Mouse (Mus musculus): ENCODE data around the gene Tmem8b. TPM values are rescaled to one million over a fixed set of nuclear protein-coding genes. Genes with fewer than 3 reads are reported as not detected.

Tmem8b gene
- polyA plus RNA-seq, 1 experiment from 2014 or later = 3.3 TPM

DNA sequence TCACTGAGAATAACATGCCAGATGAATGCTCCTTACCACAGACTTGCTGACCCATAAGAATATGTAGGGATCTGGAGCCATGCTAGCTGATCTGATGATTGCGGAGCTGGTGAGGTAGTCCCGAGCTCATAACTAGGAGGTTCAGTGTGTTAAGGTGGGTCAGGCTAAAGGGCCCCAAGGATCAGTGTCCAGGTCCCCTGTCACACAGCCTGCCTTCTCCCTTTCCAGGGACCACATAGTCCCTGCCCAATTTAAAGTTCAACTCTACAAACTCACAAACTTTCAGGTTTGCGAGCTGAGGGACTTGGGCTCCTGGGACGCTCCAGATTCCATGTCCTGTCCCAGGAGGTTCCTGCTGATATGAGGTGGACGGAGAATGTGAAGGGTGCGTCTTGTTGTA, 31.9 kb downstream of the Tmem8b start, which contains the start of gene Olfr70:
Gene Olfr70, minus strand, starts transcription at position 101 of the 400 bp plus-strand sequence.
- H3K36me3 ChIP-seq = no peaks in the 10 kb centered on the region
- no peak within 1 kb of the TSS for H3K4me2 ChIP-seq (replicated peaks)
- H3K27ac ChIP-seq = no peak within 1 kb of the TSS
- no peaks in the 10 kb centered on the region for H3K4me1 ChIP-seq (replicated peaks)
- H3K4me3 ChIP-seq (replicated peaks) = no peak within 1 kb of the TSS
- 77% methylated on average over 6 of the region's 6 CpGs for WGBS
- H3K27me3 ChIP-seq (replicated peaks) = no peaks in the 10 kb centered on the region
- no peak for ATAC-seq
- no peak within 1 kb of the TSS for H3K9ac ChIP-seq
- no peaks in the 10 kb centered on the region for H3K9me3 ChIP-seq

DNA sequence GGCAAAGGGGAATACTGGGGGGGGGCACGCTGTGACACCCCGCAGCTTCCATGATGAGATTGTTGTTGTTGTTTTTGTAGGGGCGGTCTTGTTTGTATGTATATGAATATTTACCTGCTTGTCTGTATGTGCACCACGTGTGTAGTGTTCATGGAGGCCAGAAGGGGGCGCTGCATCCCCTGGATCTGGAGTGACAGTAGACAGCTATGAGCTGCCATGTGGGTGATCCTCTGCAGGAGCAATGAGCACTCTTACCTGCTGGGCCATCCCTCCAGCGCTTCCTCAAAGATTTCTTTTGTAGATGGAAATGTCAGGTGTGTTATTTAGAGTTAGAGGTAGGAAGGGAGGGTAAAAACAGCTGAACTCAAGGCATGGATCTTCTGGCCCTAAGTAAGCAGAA, 34.7 kb downstream of the Tmem8b start:
- Histone ChIP-seq H3K4me1 (replicated peaks) (no peaks in the 10 kb centered on the region), H3K9ac (no peak overlapping the region), H3K9me3 (no peaks in the 10 kb centered on the region), H3K4me2 (replicated peaks) (no peak overlapping the region), H3K4me3 (replicated peaks) (no peak overlapping the region), H3K27ac (no peak overlapping the region), H3K27me3 (replicated peaks) (no peaks in the 10 kb centered on the region), H3K36me3 (no peaks in the 10 kb centered on the region)
- ATAC-seq = no peak
- WGBS = 75% methylated on average over 6 of the region's 6 CpGs

DNA sequence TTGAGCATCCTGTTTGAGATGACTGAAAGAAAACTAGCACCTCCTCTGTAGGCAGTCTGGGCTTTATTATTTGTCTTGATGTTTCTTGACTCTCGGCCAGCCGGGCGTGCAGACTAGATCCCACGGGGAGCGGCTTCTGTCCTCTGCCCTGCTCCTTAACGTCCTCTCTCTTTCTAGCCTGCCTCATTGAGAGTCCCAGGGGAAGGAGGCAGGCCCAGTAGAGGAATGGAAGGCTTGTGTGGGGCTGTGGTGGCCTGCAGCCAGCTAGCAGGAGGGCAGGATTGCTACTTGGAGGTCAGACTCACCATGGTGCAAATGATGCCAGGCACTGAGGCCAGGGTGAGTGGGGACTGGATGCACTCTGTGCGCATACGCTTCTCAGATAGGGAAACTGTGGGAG, 35.1 kb downstream of the Tmem8b start:
- Histone ChIP-seq H3K9ac (no peak overlapping the region), H3K4me3 (replicated peaks) (no peak overlapping the region), H3K4me1 (replicated peaks) (no peaks in the 10 kb centered on the region), H3K36me3 (no peaks in the 10 kb centered on the region), H3K27me3 (replicated peaks) (no peaks in the 10 kb centered on the region), H3K27ac (no peak overlapping the region), H3K4me2 (replicated peaks) (no peak overlapping the region), H3K9me3 (no peaks in the 10 kb centered on the region)
- ATAC-seq = no peak
- 77% methylated on average over 8 of the region's 8 CpGs for WGBS

DNA sequence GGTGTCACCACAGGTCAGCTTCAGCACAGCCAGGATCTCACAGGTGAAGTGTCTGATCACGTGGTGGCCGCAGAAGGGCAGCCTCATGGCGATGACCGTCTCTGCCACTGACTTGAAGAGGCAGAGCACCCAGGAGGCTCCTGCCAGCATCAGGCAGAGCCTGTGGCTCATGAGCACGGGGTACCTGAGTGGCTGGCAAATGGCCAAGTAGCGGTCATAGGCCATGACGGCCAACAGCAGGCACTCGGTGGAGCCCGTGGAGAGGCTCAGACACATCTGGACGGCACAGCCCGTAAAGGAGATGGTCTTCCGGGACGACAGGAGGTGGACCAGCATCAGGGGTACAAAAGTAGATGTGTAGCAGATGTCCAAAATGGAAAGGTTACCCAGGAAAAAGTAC, 37.2 kb downstream of the Tmem8b start:
- no peaks in the 10 kb centered on the region for H3K4me1 ChIP-seq (replicated peaks)
- ATAC-seq = no peak
- H3K9me3 ChIP-seq = no peaks in the 10 kb centered on the region
- no peaks in the 10 kb centered on the region for H3K27me3 ChIP-seq (replicated peaks)
- H3K4me3 ChIP-seq (replicated peaks) = no peak overlapping the region
- H3K4me2 ChIP-seq (replicated peaks) = no peak overlapping the region
- no peak overlapping the region for H3K27ac ChIP-seq
- H3K9ac ChIP-seq = no peak overlapping the region
- H3K36me3 ChIP-seq = no peaks in the 10 kb centered on the region
- WGBS = 78% methylated on average over 13 of the region's 13 CpGs

DNA sequence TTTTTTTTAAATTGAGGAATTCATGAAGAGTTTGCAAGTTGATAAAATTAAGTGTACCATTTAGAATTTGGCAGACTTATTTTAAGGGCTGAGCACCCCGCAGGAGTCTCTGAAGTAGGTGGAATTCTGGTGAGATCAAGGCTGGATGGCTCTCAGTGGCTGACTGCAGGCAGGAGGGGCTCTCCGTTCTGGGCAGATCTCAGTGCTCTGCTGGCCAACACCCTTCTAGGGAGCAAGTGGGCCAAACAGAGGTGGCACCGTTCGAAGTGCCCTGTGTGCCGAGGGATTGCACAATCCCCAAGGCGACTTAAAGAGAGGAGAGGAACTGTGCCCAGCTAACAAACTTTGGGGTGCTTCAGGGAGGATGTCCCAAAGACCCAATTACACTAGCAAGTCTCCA, 41.1 kb downstream of the Tmem8b start, which contains the start of gene Olfr71:
Gene Olfr71, minus strand, starts transcription at position 387 of the 400 bp plus-strand sequence.
- Histone ChIP-seq H3K9ac (no peak within 1 kb of the TSS), H3K27ac (no peak within 1 kb of the TSS), H3K9me3 (no peaks in the 10 kb centered on the region), H3K27me3 (replicated peaks) (no peaks in the 10 kb centered on the region), H3K4me3 (replicated peaks) (no peak within 1 kb of the TSS), H3K4me2 (replicated peaks) (no peak within 1 kb of the TSS), H3K36me3 (no peaks in the 10 kb centered on the region), H3K4me1 (replicated peaks) (no peaks in the 10 kb centered on the region)
- WGBS = 74% methylated on average over 6 of the region's 6 CpGs
- ATAC-seq = no peak

DNA sequence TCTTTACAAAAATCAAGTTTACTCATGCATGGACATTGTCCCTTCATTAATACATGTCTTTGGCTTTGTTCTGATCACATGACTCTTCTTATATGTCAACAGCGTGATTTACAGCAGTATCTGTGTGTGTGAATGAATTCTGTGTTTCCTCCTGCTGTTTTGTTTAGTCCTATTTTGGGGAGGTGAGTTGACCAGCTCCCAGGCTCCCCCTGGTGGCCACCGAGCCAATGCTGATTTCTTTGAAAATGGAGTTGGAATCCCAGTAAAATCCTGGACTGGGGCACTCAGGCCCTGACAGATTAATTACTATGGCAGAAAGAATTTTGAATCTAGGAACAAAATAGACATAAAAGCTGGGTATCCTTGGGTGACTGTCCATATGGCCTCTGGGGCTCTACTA, 43.0 kb downstream of the Tmem8b start:
- H3K4me2 ChIP-seq (replicated peaks) = no peak overlapping the region
- H3K4me3 ChIP-seq (replicated peaks) = no peak overlapping the region
- 2% methylated on average over 2 of the region's 2 CpGs for WGBS
- no peak overlapping the region for H3K27ac ChIP-seq
- H3K9ac ChIP-seq = no peak overlapping the region
- ATAC-seq = no peak
- H3K27me3 ChIP-seq (replicated peaks) = no peaks in the 10 kb centered on the region
- no peaks in the 10 kb centered on the region for H3K9me3 ChIP-seq
- H3K36me3 ChIP-seq = no peaks in the 10 kb centered on the region
- no peaks in the 10 kb centered on the region for H3K4me1 ChIP-seq (replicated peaks)

DNA sequence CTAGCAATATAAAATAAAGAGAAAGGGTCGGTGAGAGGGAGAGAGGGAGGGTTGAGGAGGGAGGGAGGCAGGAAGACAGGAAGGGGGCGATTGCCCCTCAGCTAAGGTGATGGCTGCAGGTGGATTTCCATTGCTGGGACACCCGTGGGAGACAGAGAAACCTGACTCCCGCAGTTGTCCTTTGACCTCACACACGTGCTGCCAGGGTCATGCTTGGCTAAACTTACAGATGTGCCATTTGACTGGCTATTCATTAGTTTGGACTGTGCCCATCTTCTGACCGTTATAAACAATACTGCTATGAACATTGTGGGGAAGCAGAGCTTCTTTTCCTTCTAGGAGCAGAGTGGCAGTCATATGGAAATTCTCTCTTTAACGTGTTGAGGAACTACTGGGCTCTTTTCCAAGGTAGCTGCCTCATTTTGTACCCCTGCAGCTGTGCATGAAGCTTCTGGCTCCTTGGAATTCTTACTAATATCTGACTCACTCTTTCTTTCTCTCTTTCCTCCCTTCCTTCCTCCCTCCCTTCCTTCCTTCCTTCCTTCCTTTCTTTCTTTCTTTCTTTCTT, 45.0 kb downstream of the Tmem8b start:
- no peaks in the 10 kb centered on the region for H3K4me1 ChIP-seq (replicated peaks)
- H3K27ac ChIP-seq = no peak overlapping the region
- no peaks in the 10 kb centered on the region for H3K36me3 ChIP-seq
- H3K9ac ChIP-seq = no peak overlapping the region
- no peak overlapping the region for H3K4me3 ChIP-seq (replicated peaks)
- no peaks in the 10 kb centered on the region for H3K9me3 ChIP-seq
- H3K4me2 ChIP-seq (replicated peaks) = no peak overlapping the region
- H3K27me3 ChIP-seq (replicated peaks) = no peaks in the 10 kb centered on the region
- no peak for ATAC-seq
- 33% methylated on average over 7 of the region's 7 CpGs for WGBS

DNA sequence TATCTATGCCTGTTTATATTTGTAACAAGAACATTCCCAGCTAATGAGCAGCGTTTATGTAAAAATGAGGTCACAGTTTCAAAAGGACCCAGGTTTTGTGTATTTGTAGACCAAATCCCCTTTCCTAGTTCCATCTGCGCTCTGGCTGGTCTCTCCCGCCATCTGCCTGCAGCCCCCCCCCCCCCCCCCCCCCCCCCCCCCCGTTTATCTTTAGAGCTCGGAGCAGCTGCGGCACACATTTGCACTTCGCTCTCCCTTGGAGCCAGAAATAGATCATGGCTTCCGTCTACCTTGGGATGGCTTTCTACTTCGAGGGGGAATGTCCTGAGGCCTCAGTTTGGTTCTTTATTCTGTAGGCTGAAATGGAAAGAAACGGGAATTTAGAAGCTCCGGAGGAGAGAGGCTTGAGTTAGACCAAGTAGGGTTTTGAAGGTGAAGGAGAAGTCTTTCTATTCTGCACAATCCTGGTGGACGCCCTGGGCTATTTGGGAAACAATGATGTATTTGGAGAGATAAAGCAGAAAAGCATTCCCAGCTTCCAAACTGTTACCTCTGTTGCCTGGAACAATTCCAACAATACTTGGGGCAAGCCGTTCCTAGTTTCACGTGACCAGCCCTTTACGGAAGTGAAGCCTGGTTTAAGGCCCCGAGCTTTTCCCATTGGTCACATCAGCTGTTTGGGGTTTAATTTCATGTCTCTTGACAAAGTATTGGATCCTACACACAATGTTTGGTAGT, 51.9 kb downstream of the Tmem8b start:
- H3K9ac ChIP-seq = no peak overlapping the region
- no peaks in the 10 kb centered on the region for H3K36me3 ChIP-seq
- ATAC-seq = no peak; the same call in 1 of the 2 replicates
- WGBS = 50% methylated on average over 12 of the region's 16 CpGs
- H3K27ac ChIP-seq = no peak overlapping the region
- no peaks in the 10 kb centered on the region for H3K4me1 ChIP-seq (replicated peaks)
- no peaks in the 10 kb centered on the region for H3K9me3 ChIP-seq
- H3K27me3 ChIP-seq (replicated peaks) = no peaks in the 10 kb centered on the region
- no peak overlapping the region for H3K4me3 ChIP-seq (replicated peaks)
- no peak overlapping the region for H3K4me2 ChIP-seq (replicated peaks)

DNA sequence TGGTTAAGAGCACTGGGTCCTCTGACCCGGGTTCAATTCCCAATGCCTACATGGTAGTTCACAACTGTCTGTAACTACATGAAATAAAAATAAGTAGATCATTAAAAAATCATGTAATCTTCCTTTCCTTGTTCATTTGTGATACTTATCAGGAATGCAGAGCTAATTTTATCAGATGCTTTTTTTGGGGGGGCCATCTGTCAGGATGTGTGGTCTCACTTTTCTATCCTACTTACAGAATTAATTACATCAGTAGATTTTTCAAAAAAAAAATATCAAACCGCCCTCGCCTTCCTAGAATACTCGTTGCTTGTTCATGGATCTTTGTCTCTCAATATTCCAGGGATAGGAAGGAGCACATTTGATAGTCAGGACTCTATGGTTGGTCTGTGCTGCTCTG, 53.4 kb downstream of the Tmem8b start:
- WGBS = 87% methylated on average over 4 of the region's 4 CpGs
- peaks cover 9% of the 10 kb centered on the region for H3K4me1 ChIP-seq (replicated peaks)
- H3K9ac ChIP-seq = no peak overlapping the region
- no peaks in the 10 kb centered on the region for H3K27me3 ChIP-seq (replicated peaks)
- H3K9me3 ChIP-seq = no peaks in the 10 kb centered on the region
- no peak overlapping the region for H3K27ac ChIP-seq
- no peak overlapping the region for H3K4me2 ChIP-seq (replicated peaks)
- no peak overlapping the region for H3K4me3 ChIP-seq (replicated peaks)
- no peak for ATAC-seq
- no peaks in the 10 kb centered on the region for H3K36me3 ChIP-seq

DNA sequence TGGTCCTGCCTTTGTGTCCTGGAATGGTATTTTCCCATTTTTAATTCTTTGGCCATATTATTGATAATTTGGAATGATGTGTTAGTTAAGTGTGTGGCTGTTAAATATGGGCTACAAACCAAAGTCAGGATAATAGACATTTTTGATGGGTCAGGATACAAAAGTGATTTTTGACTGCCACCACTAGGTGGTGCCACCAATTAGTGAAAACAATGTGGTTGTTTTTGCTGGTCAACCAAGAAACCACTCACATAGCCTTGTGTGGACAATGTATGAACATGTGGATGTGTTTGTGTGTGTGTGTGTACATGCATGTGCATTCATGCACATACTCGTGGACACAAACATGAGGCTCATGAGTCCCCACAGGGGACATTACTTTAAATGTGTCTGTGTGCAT, 56.0 kb downstream of the Tmem8b start:
- H3K4me2 ChIP-seq (replicated peaks) = no peak overlapping the region
- H3K4me3 ChIP-seq (replicated peaks) = no peak overlapping the region
- H3K27ac ChIP-seq = no peak overlapping the region
- H3K9ac ChIP-seq = no peak overlapping the region
- 28% methylated on average over 1 of the region's 1 CpGs for WGBS
- H3K27me3 ChIP-seq (replicated peaks) = no peaks in the 10 kb centered on the region
- no peaks in the 10 kb centered on the region for H3K36me3 ChIP-seq
- ATAC-seq = no peak
- peaks cover 31% of the 10 kb centered on the region for H3K4me1 ChIP-seq (replicated peaks)
- no peaks in the 10 kb centered on the region for H3K9me3 ChIP-seq

DNA sequence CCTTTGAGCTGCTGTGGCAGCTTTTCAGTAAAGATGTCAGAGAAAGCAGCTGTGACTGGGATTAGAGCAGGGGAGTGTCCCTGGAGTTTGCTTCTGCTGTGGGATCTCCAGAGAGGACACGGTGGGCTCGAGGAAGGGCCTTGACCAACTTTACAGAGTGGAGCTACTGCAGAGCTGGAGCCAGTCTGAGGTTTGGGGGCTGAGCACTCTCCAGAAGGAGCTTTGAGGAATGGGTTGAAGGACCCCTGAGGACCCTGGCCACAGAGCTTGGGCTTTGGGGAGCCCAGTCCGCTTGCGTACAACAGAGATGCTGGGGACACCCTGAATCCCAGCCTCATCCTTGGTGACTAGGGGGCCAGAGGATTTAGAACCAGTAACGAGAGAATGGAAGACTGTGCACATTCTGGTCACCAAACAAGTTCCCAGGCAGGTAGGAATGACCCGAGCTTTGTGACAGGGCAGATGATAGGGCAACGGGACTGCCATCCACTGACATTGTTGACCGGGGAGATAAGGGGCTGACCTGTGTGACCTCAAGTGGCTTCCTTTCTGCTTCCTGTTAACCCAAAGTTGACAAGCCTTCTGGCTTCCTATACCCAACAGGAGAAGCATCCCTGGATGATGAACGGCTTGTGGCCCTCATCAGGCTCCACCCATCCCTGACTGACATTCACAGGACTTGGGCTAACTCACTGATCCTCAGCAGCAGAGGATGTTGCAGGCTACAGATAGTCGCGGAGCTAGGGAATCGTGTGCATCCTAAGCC, 57.6 kb downstream of the Tmem8b start:
- Histone ChIP-seq H3K9ac (no peak overlapping the region), H3K27me3 (replicated peaks) (no peaks in the 10 kb centered on the region), H3K4me1 (replicated peaks) (peaks cover 36% of the 10 kb centered on the region), H3K4me2 (replicated peaks) (no peak overlapping the region), H3K36me3 (no peaks in the 10 kb centered on the region), H3K4me3 (replicated peaks) (no peak overlapping the region), H3K27ac (peak overlapping the region; percentile 56), H3K9me3 (no peaks in the 10 kb centered on the region)
- ATAC-seq = no peak; the same call in 1 of the 2 replicates
- WGBS = 50% methylated on average over 12 of the region's 12 CpGs

DNA sequence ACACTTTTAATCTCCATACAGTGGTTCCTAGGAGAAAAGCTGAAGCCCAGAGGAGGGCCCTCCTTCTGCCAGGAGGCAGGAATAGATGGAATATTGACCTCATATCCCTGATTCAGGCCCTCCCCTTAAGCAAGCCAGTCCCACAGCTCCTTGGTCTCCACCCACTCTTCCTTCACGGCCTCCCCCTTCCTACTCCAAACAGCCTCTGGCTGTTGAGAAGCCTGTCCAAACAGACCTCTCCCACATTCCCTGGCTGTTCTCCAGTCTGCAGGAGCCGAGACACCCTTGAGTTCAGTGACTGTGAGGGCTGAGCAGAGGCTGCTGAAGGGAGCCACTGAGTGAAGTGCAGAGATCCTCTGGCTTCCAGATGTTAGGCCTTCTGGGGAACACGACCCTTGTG, 58.2 kb downstream of the Tmem8b start, which contains the start of gene Hrct1:
Gene Hrct1, plus strand, starts transcription at position 194 of the 400 bp plus-strand sequence.
- WGBS = 22% methylated on average over 3 of the region's 3 CpGs

More for the DNA sequence above, 58.2 kb downstream of the Tmem8b start, which contains the start of gene Hrct1:
- no peak within 1 kb of the TSS for H3K4me2 ChIP-seq (replicated peaks)
- peak within 1 kb of the TSS; percentile 56 for H3K27ac ChIP-seq
- H3K4me3 ChIP-seq (replicated peaks) = no peak within 1 kb of the TSS
- peak; percentile 78 for ATAC-seq
- peaks cover 36% of the 10 kb centered on the region for H3K4me1 ChIP-seq (replicated peaks)
- H3K9ac ChIP-seq = no peak within 1 kb of the TSS
- no peaks in the 10 kb centered on the region for H3K9me3 ChIP-seq
- no peaks in the 10 kb centered on the region for H3K27me3 ChIP-seq (replicated peaks)
- no peaks in the 10 kb centered on the region for H3K36me3 ChIP-seq
